Mouse (Mus musculus) intestine, postnatal 0 days (tissue): ENCODE results near the gene Lrrc2. TPM values are rescaled to one million over a fixed set of nuclear protein-coding genes. Genes with fewer than 3 reads are reported as not detected.
A peak's percentile ranks its signal among the peaks of the same experiment; 100 is the strongest.

Source experiments
- ATAC-seq: fragments of 200-750 bp; cut with Nextera tagmentation; 2 replicates; pipeline ENCODE4 v1.8.0; 2017; ENCODE audit warnings: mild to moderate bottlenecking, moderate TSS enrichment, moderate library complexity
- H3K27ac ChIP-seq: fragments of 300-500 bp; sonication (generic); 2 replicates; pipeline ENCODE4 v1.5.1; 2014; ENCODE audit warnings: mild to moderate bottlenecking, low read depth, low read length, moderate library complexity
- H3K27me3 ChIP-seq: fragments of 300-500 bp; sonication (generic); replicated peaks from 2 replicates; pipeline ENCODE4 v1.6.1; 2014; ENCODE audit warnings: low read length, mixed read lengths; ENCODE audit not compliant: control insufficient read depth, insufficient read depth
- H3K36me3 ChIP-seq: fragments of 300-500 bp; sonication (generic); 2 replicates; pipeline ENCODE4 v1.6.1; 2014; ENCODE audit warnings: mild to moderate bottlenecking, moderate library complexity; ENCODE audit not compliant: control insufficient read depth, insufficient read depth
- H3K4me1 ChIP-seq: fragments of 300-500 bp; sonication (generic); replicated peaks from 2 replicates; pipeline ENCODE4 v1.6.1; 2014; ENCODE audit warnings: antibody characterized with exemption, low read length, mixed read lengths; ENCODE audit not compliant: control insufficient read depth, insufficient read depth
- H3K4me2 ChIP-seq: fragments of 300-500 bp; sonication (generic); replicated peaks from 2 replicates; pipeline ENCODE4 v1.6.1; 2014; ENCODE audit warnings: low read depth, mild to moderate bottlenecking, moderate library complexity
- H3K4me3 ChIP-seq: fragments of 300-500 bp; sonication (generic); 2 replicates; pipeline ENCODE4 v1.5.1; 2014; ENCODE audit warnings: low read depth, low read length
- H3K9ac ChIP-seq: fragments of 300-500 bp; sonication (generic); 2 replicates; pipeline ENCODE4 v1.6.1; 2014; ENCODE audit warnings: mild to moderate bottlenecking, low read depth, low read length
- H3K9me3 ChIP-seq: fragments of 300-500 bp; sonication (generic); 2 replicates; pipeline ENCODE4 v1.6.1; 2016; ENCODE audit warnings: mixed run types; ENCODE audit not compliant: control insufficient read depth
- CTCF ChIP-seq: sonication (generic); IDR thresholded peaks from 2 replicates; pipeline ENCODE4 v1.5.1; 2016; ENCODE audit warnings: low read depth, mild to moderate bottlenecking, control low read depth, antibody characterized with exemption, moderate library complexity
- WGBS: fragments of 180-500 bp; shearing (Covaris S2); extraction: QIAGEN DNeasy Blood & Tissue Kit; methylation state at CpG from one replicate; pipeline ENCODE4 v1.1.7; 2014; 5-methylcytosine and 5-hydroxymethylcytosine counted together
- polyA plus RNA-seq: library from polyadenylated mRNA; unstranded; fragments of >200 nt; fragmentation: Nextera tagmentation; extraction: Ambion mirVana; gene quantifications from 2 replicates; pipeline ENCODE4 v1.2.1, GENCODE M21; 2015

Lrrc2 gene
- polyA plus RNA-seq, 1 experiment from 2014 or later = 0.23 TPM

DNA sequence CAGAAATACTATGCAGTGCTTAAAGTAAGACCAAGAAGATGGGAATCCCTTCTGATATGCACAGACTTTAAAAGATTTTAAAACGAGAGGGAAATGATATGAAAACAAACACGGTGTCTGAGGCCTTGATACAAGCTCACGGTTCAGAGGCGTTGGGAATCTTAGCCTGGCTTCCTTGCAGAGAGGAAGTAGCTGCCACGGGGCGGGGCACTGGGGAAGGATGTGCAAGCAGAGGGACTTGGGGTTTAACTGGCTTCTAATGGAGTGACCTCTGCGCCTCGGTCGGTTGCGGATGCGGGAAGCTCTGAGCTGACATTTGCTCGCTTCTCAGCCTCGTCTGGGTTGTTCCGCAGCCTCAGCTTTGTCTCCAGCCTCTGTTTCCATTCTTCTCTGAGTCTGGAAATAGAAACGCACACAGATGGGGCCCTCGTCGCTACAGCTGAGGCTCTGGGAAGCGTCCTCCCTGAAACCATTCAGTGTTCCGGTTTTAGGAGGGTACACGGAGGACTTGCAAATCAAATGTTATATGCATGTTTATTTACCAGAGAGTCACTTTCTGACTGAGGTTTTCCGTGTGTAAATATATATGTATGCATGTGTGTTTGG lies 36.6 kb upstream of the Lrrc2 start:
- Histone ChIP-seq H3K4me2 (no peak overlapping the region), H3K4me1 (no peaks in the 10 kb centered on the region), H3K27me3 (no peaks in the 10 kb centered on the region), H3K9me3 (no peaks in the 10 kb centered on the region), H3K9ac (no peak overlapping the region), H3K27ac (no peak overlapping the region), H3K4me3 (no peak overlapping the region), H3K36me3 (no peaks in the 10 kb centered on the region)
- 52% methylated on average over 21 of the region's 21 CpGs for WGBS
- TF ChIP-seq CTCF = no peak
- no peak for ATAC-seq

DNA sequence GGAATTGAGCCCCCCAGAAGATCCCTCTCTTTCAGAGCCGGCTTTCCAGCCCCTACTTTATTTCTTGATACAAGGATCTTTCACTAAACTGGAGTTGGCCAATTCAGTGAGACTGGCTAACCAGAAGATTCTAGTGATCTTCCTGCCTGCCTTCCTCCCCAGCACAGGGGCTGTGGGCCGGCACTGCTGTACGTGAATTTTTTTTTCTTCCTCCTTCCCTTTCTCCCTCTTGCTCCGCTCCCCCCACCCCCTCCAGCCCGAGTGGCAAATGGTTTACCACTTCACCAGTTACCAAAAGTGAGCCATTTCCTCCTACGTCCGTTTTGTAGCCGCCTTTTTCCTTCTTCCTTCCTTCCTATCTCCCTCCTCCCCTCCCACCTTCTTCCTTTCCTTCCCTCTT lies 35.9 kb upstream of the Lrrc2 start:
- ATAC-seq = no peak
- no peaks in the 10 kb centered on the region for H3K27me3 ChIP-seq
- H3K27ac ChIP-seq = no peak overlapping the region

DNA sequence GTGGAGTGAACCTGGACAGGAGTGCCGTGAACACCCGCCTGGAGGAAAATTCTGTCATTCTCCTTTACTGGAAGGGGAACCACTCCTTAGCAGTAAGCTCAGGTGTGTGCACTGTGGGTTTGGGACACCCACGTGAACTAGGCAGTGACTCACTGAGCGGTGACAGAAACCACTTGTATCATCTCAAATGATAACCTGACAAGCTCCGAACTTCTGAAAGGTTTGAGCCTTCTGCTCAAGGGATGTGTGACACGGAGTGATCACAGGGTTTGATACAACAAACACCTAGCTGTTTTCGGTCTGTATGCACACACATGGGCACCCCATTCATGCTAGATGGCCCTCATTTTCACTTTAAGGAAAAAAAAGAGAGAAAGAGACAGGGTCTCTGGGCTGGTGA lies 34.6 kb upstream of the Lrrc2 start, which contains the start of gene Fam240a:
Gene Fam240a, minus strand, starts transcription at position 76 of the 400 bp plus-strand sequence.
- no peaks in the 10 kb centered on the region for H3K27me3 ChIP-seq
- no peak within 1 kb of the TSS for H3K4me2 ChIP-seq
- H3K9me3 ChIP-seq = no peaks in the 10 kb centered on the region
- WGBS = 94% methylated on average over 7 of the region's 7 CpGs
- TF ChIP-seq CTCF = no peak
- ATAC-seq = no peak
- H3K4me1 ChIP-seq = no peaks in the 10 kb centered on the region
- H3K36me3 ChIP-seq = no peaks in the 10 kb centered on the region
- no peak within 1 kb of the TSS for H3K27ac ChIP-seq
- H3K9ac ChIP-seq = no peak within 1 kb of the TSS
- no peak within 1 kb of the TSS for H3K4me3 ChIP-seq

More for the DNA sequence above, 35.9 kb upstream of the Lrrc2 start:
- Histone ChIP-seq H3K36me3 (no peaks in the 10 kb centered on the region), H3K4me1 (no peaks in the 10 kb centered on the region), H3K9me3 (no peaks in the 10 kb centered on the region), H3K4me3 (no peak overlapping the region), H3K9ac (no peak overlapping the region), H3K4me2 (no peak overlapping the region)
- TF ChIP-seq CTCF = no peak
- 54% methylated on average over 8 of the region's 8 CpGs for WGBS

DNA sequence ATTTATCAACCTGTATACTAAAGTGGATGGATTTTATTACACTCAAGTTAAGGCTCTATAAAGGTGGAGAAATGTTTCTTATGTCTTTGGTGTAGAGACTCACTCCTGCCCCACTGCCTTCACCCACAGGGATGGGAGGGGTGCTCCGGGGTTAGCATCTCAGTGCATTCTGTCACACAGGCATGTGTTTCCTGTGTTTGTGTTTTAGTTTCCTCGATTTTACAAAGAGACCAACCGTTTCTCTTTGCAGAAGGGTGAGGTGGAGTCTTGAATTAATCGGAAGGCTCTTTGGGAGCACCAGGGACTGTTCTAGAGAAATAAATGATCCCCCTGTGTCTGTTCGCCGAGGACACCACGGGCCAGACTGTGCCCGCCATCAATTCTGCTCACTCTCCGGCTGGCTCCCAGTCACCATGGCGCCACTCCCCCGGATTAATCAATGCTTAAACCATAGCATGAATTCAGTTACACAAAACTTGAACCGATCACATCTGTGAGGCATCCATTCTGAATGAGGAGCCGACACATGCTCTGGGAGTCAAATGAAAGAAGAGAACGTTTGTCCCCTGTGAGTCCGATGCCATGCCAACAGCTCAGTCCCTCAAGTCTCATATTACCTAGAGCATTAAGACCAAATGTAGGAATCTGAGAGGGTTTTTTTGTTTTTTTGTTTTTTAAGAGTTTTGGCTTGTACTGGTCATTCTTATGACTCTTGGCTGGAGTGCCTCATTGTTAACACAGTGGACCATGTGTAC lies 30.5 kb upstream of the Lrrc2 start:
- H3K4me2 ChIP-seq = no peak overlapping the region

DNA sequence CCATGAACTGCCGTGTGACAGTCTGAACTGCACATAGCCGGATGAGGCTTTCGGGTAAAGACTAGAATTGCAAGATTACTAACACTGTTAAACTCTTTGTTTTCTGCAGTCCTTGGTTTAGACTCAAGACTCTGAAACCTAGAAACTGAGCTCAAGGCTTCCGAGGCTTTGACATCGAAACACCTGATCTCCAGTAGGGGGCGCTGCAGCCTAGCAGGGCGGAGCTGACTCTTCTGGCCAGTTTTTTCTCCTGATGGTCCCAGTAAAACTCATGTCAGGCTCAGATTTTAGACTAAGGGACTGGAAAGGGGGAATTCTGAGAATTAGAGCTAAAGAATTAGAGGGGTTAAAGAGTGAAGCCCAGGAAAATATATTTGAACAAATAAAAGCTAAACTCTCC lies 28.6 kb upstream of the Lrrc2 start:
- peak; percentile 96 for TF ChIP-seq CTCF
- H3K27ac ChIP-seq = no peak overlapping the region
- no peaks in the 10 kb centered on the region for H3K4me1 ChIP-seq
- no peaks in the 10 kb centered on the region for H3K9me3 ChIP-seq
- ATAC-seq = no peak
- H3K36me3 ChIP-seq = no peaks in the 10 kb centered on the region
- 12% methylated on average over 7 of the region's 7 CpGs for WGBS
- H3K27me3 ChIP-seq = no peaks in the 10 kb centered on the region
- no peak overlapping the region for H3K4me3 ChIP-seq
- H3K4me2 ChIP-seq = no peak overlapping the region
- no peak overlapping the region for H3K9ac ChIP-seq

More for the DNA sequence above, 30.5 kb upstream of the Lrrc2 start:
- TF ChIP-seq CTCF = no peak
- H3K4me1 ChIP-seq = no peaks in the 10 kb centered on the region
- ATAC-seq = no peak
- no peak overlapping the region for H3K9ac ChIP-seq
- H3K36me3 ChIP-seq = no peaks in the 10 kb centered on the region
- H3K27me3 ChIP-seq = no peaks in the 10 kb centered on the region
- no peak overlapping the region for H3K4me3 ChIP-seq
- H3K9me3 ChIP-seq = no peaks in the 10 kb centered on the region
- no peak overlapping the region for H3K27ac ChIP-seq
- WGBS = 66% methylated on average over 15 of the region's 15 CpGs

DNA sequence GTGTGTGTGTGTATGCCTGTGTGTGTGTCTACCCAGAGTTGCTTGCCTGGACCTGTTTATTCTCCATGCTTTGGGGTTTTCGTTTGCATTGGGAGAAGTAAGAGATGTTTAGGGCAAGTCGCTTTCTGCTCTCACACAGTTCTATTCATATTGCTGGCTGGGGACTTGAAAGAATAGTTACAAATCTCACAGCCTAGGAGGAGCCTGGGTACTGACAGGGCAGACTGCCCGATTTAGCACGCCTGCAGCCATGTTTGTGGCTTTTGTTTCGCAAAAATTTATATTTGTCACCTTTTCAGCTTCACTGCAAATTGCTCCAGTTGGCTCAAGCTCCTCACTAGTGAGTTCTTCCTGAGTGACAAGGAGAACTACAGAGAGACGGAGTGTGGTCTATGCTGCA lies 19.8 kb upstream of the Lrrc2 start:
- H3K4me3 ChIP-seq = no peak overlapping the region
- H3K9me3 ChIP-seq = no peaks in the 10 kb centered on the region
- H3K27ac ChIP-seq = no peak overlapping the region
- no peak overlapping the region for H3K9ac ChIP-seq
- H3K36me3 ChIP-seq = no peaks in the 10 kb centered on the region
- no peak for TF ChIP-seq CTCF
- H3K4me1 ChIP-seq = no peaks in the 10 kb centered on the region
- H3K27me3 ChIP-seq = no peaks in the 10 kb centered on the region
- WGBS = 82% methylated on average over 6 of the region's 6 CpGs
- H3K4me2 ChIP-seq = no peak overlapping the region
- ATAC-seq = no peak
